Mouse (Mus musculus): Measurements from ENCODE around the gene Ppp4r2.

DNA sequence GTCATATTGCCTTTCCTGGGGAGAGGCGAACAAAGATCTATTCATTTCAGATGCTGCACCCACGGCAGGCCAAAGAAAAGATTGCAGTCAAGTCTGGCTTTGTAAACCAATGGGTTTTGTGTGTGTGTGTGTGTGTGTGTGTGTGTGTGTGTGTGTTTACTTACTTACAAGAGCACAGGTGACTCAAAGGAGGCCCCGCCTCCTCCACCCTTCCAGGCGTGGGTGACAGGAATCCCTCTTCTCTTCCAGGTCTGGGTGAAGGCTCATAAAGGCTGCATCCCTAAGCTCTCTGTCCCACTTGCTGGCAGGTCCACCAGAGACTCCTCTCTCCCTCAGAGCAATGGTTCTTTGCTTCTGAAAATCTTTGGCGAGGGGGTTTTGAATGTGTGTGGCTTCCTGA lies 63.5 kb downstream of the Ppp4r2 start:
- no peak for TF ChIP-seq CTCF (IDR thresholded peaks at IDR 0.05; ENCODE audit: low read depth)
- no peak for TF ChIP-seq EP300 (optimal IDR thresholded peaks at IDR 0.05)
